Mouse (Mus musculus): ENCODE data around the gene Frmpd4. TPM values are rescaled to one million over a fixed set of nuclear protein-coding genes. Genes with fewer than 3 reads are reported as not detected.

The Frmpd4 gene
- polyA plus RNA-seq, 1 experiment from 2014 or later: not detected

GRCm38 (mm10) chrX:168041589-168041988, 535.4 kb downstream of the Frmpd4 start:
- no peak overlapping the region for H3K9ac ChIP-seq (ENCODE audit: low read depth, low read length)
- H3K27ac ChIP-seq (ENCODE audit: low read depth, low read length): no peak overlapping the region
- DNase-seq (ENCODE audit: low spot score): no peak
- no peaks in the 10 kb centered on the region for H3K27me3 ChIP-seq (replicated peaks; ENCODE audit: control insufficient read depth, insufficient read depth, low read length)
- no peaks in the 10 kb centered on the region for H3K9me3 ChIP-seq (ENCODE audit: control insufficient read depth, low read length)
- no peak for ATAC-seq (replicated peaks; ENCODE audit: low FRiP score)
- no peak overlapping the region for H3K4me3 ChIP-seq (ENCODE audit: low read depth, low read length)
- no peaks in the 10 kb centered on the region for H3K36me3 ChIP-seq (ENCODE audit: control insufficient read depth, insufficient read depth, low read length)
- H3K4me1 ChIP-seq (replicated peaks; ENCODE audit: control insufficient read depth, insufficient read depth, low read length): no peaks in the 10 kb centered on the region
- H3K4me2 ChIP-seq: no peak overlapping the region

GRCm38 (mm10) chrX:168020574-168021145, 556.4 kb downstream of the Frmpd4 start:
- WGBS: 79% methylated on average over 4 of the region's 4 CpGs
- Histone ChIP-seq H3K27ac (ENCODE audit: low read depth, low read length) (no peak overlapping the region), H3K4me3 (ENCODE audit: low read depth, low read length) (no peak overlapping the region), H3K36me3 (ENCODE audit: control insufficient read depth, insufficient read depth, low read length) (no peaks in the 10 kb centered on the region), H3K4me1 (replicated peaks; ENCODE audit: control insufficient read depth, insufficient read depth, low read length) (no peaks in the 10 kb centered on the region), H3K9ac (ENCODE audit: low read depth, low read length) (no peak overlapping the region), H3K9me3 (ENCODE audit: control insufficient read depth, low read length) (no peaks in the 10 kb centered on the region), H3K27me3 (replicated peaks; ENCODE audit: control insufficient read depth, insufficient read depth, low read length) (no peaks in the 10 kb centered on the region), H3K4me2 (no peak overlapping the region)
- DNase-seq (ENCODE audit: low spot score): no peak
- no peak for ATAC-seq (replicated peaks; ENCODE audit: low FRiP score)

GRCm38 (mm10) chrX:168017792-168018191, 559.2 kb downstream of the Frmpd4 start:
- H3K9me3 ChIP-seq (ENCODE audit: control insufficient read depth, low read length): no peaks in the 10 kb centered on the region
- H3K4me3 ChIP-seq (ENCODE audit: low read depth, low read length): no peak overlapping the region
- no peak overlapping the region for H3K9ac ChIP-seq (ENCODE audit: low read depth, low read length)
- 71% methylated on average over 3 of the region's 3 CpGs for WGBS
- H3K27ac ChIP-seq (ENCODE audit: low read depth, low read length): no peak overlapping the region
- DNase-seq (ENCODE audit: low spot score) (no peak), ATAC-seq (replicated peaks; ENCODE audit: low FRiP score) (no peak)
- H3K4me1 ChIP-seq (replicated peaks; ENCODE audit: control insufficient read depth, insufficient read depth, low read length): no peaks in the 10 kb centered on the region
- H3K27me3 ChIP-seq (replicated peaks; ENCODE audit: control insufficient read depth, insufficient read depth, low read length): no peaks in the 10 kb centered on the region; the same call in 1 of the 2 replicates
- no peak overlapping the region for H3K4me2 ChIP-seq
- H3K36me3 ChIP-seq (ENCODE audit: control insufficient read depth, insufficient read depth, low read length): no peaks in the 10 kb centered on the region

- H3K27ac ChIP-seq (ENCODE audit: low read depth, low read length): no peak overlapping the region
- no peaks in the 10 kb centered on the region for H3K36me3 ChIP-seq (ENCODE audit: control insufficient read depth, insufficient read depth, low read length)
- H3K4me3 ChIP-seq (ENCODE audit: low read depth, low read length): no peak overlapping the region
- DNase-seq (ENCODE audit: low spot score) (no peak), ATAC-seq (replicated peaks; ENCODE audit: low FRiP score) (no peak)
- no peaks in the 10 kb centered on the region for H3K9me3 ChIP-seq (ENCODE audit: control insufficient read depth, low read length)
- no peak overlapping the region for H3K9ac ChIP-seq (ENCODE audit: low read depth, low read length)
- H3K4me2 ChIP-seq: no peak overlapping the region
- H3K4me1 ChIP-seq (replicated peaks; ENCODE audit: control insufficient read depth, insufficient read depth, low read length): no peaks in the 10 kb centered on the region
- H3K27me3 ChIP-seq (replicated peaks; ENCODE audit: control insufficient read depth, insufficient read depth, low read length): no peaks in the 10 kb centered on the region; the same call in 1 of the 2 replicates
Measured at GRCm38 (mm10) chrX:167984835-167985234, 592.2 kb downstream of the Frmpd4 start.

- Histone ChIP-seq H3K9me3 (ENCODE audit: control insufficient read depth, low read length) (no peaks in the 10 kb centered on the region), H3K9ac (ENCODE audit: low read depth, low read length) (no peak overlapping the region), H3K27me3 (replicated peaks; ENCODE audit: control insufficient read depth, insufficient read depth, low read length) (no peaks in the 10 kb centered on the region), H3K27ac (ENCODE audit: low read depth, low read length) (no peak overlapping the region), H3K4me3 (ENCODE audit: low read depth, low read length) (no peak overlapping the region), H3K4me1 (replicated peaks; ENCODE audit: control insufficient read depth, insufficient read depth, low read length) (no peaks in the 10 kb centered on the region), H3K4me2 (no peak overlapping the region), H3K36me3 (ENCODE audit: control insufficient read depth, insufficient read depth, low read length) (no peaks in the 10 kb centered on the region)
- ATAC-seq (replicated peaks; ENCODE audit: low FRiP score) (no peak), DNase-seq (ENCODE audit: low spot score) (no peak)
- WGBS: 80% methylated on average over 2 of the region's 2 CpGs
Measured at GRCm38 (mm10) chrX:167951207-167951606, 625.8 kb downstream of the Frmpd4 start.

GRCm38 (mm10) chrX:167909483-167909882, 667.5 kb downstream of the Frmpd4 start:
- H3K9ac ChIP-seq (ENCODE audit: low read depth, low read length): no peak overlapping the region
- no peak overlapping the region for H3K27ac ChIP-seq (ENCODE audit: low read depth, low read length)
- no peaks in the 10 kb centered on the region for H3K4me1 ChIP-seq (replicated peaks; ENCODE audit: control insufficient read depth, insufficient read depth, low read length)
- H3K36me3 ChIP-seq (ENCODE audit: control insufficient read depth, insufficient read depth, low read length): no peaks in the 10 kb centered on the region
- no peak overlapping the region for H3K4me2 ChIP-seq
- no peak overlapping the region for H3K4me3 ChIP-seq (ENCODE audit: low read depth, low read length)
- ATAC-seq (replicated peaks; ENCODE audit: low FRiP score): no peak
- no peak for DNase-seq (ENCODE audit: low spot score)
- no peaks in the 10 kb centered on the region for H3K9me3 ChIP-seq (ENCODE audit: control insufficient read depth, low read length)
- peaks cover 5% of the 10 kb centered on the region for H3K27me3 ChIP-seq (replicated peaks; ENCODE audit: control insufficient read depth, insufficient read depth, low read length)

GRCm38 (mm10) chrX:167901046-167901445, 676.0 kb downstream of the Frmpd4 start:
- H3K36me3 ChIP-seq (ENCODE audit: control insufficient read depth, insufficient read depth, low read length): no peaks in the 10 kb centered on the region
- no peak overlapping the region for H3K4me3 ChIP-seq (ENCODE audit: low read depth, low read length)
- H3K4me1 ChIP-seq (replicated peaks; ENCODE audit: control insufficient read depth, insufficient read depth, low read length): no peaks in the 10 kb centered on the region
- H3K9ac ChIP-seq (ENCODE audit: low read depth, low read length): no peak overlapping the region
- no peak for ATAC-seq (replicated peaks; ENCODE audit: low FRiP score)
- no peak overlapping the region for H3K4me2 ChIP-seq
- H3K27ac ChIP-seq (ENCODE audit: low read depth, low read length): no peak overlapping the region
- WGBS: 77% methylated on average over 3 of the region's 3 CpGs
- DNase-seq (ENCODE audit: low spot score): no peak
- H3K9me3 ChIP-seq (ENCODE audit: control insufficient read depth, low read length): no peaks in the 10 kb centered on the region
- H3K27me3 ChIP-seq (replicated peaks; ENCODE audit: control insufficient read depth, insufficient read depth, low read length): no peaks in the 10 kb centered on the region; the same call in none of the 2 replicates

GRCm38 (mm10) chrX:167854821-167855220, 722.2 kb downstream of the Frmpd4 start:
- no peaks in the 10 kb centered on the region for H3K9me3 ChIP-seq (ENCODE audit: control insufficient read depth, low read length)
- H3K4me2 ChIP-seq: no peak overlapping the region
- WGBS: 76% methylated on average over 5 of the region's 5 CpGs
- no peaks in the 10 kb centered on the region for H3K4me1 ChIP-seq (replicated peaks; ENCODE audit: control insufficient read depth, insufficient read depth, low read length)
- H3K4me3 ChIP-seq (ENCODE audit: low read depth, low read length): no peak overlapping the region
- DNase-seq (ENCODE audit: low spot score) (no peak), ATAC-seq (replicated peaks; ENCODE audit: low FRiP score) (no peak)
- no peak overlapping the region for H3K9ac ChIP-seq (ENCODE audit: low read depth, low read length)
- H3K27ac ChIP-seq (ENCODE audit: low read depth, low read length): no peak overlapping the region
- peaks cover 2% of the 10 kb centered on the region for H3K27me3 ChIP-seq (replicated peaks; ENCODE audit: control insufficient read depth, insufficient read depth, low read length)
- no peaks in the 10 kb centered on the region for H3K36me3 ChIP-seq (ENCODE audit: control insufficient read depth, insufficient read depth, low read length)

- H3K4me3 ChIP-seq (ENCODE audit: low read depth, low read length): no peak overlapping the region
- H3K27ac ChIP-seq (ENCODE audit: low read depth, low read length): no peak overlapping the region
- 75% methylated on average over 2 of the region's 2 CpGs for WGBS
- 0 out of 2 replicates have a peak, but pooled peaks cover 2% of the 10 kb centered on the region for H3K27me3 ChIP-seq (replicated peaks; ENCODE audit: control insufficient read depth, insufficient read depth, low read length)
- no peaks in the 10 kb centered on the region for H3K9me3 ChIP-seq (ENCODE audit: control insufficient read depth, low read length)
- H3K36me3 ChIP-seq (ENCODE audit: control insufficient read depth, insufficient read depth, low read length): no peaks in the 10 kb centered on the region
- H3K4me1 ChIP-seq (replicated peaks; ENCODE audit: control insufficient read depth, insufficient read depth, low read length): no peaks in the 10 kb centered on the region
- no peak overlapping the region for H3K4me2 ChIP-seq
- DNase-seq (ENCODE audit: low spot score) (no peak), ATAC-seq (replicated peaks; ENCODE audit: low FRiP score) (no peak)
- no peak overlapping the region for H3K9ac ChIP-seq (ENCODE audit: low read depth, low read length)
Measured at GRCm38 (mm10) chrX:167832543-167832942, 744.5 kb downstream of the Frmpd4 start.
